Mouse (Mus musculus) adrenal gland, postnatal 36 days (tissue): ENCODE measurements at regions not wholly inside any gene's neighbourhood (a gene's known extent, or its start where the extent isn't known, plus 50 kb on each side); places are given as distances from the start of the nearest gene placed in this dataset.

Experiments
- DNase-seq, 2 experiments: peaks; one replicate each; pipeline ENCODE4 v3.0.0; 2021; ENCODE audit warnings: mixed read lengths in 1 of 2

DNA sequence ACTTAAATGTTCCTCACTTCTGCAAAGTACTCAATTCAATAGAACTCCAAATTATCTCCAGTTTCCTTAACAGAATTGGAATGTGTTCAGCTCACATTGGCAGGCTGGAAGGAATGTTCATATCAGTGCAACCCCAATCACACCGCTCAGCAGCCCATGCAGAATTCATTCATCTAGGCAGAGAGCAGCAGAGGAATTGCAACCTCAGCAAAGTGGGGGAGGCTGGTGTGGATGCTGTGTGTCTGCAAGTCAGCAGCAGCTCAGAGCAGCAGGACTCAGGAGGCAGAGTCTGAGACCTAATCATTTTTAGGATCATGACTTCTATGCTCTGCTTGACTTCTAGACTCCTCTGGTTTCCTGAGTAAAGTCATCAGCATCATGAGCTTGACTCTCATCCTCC, 100.7 kb upstream of the Chrna7 start:
- no peak for DNase-seq

DNA sequence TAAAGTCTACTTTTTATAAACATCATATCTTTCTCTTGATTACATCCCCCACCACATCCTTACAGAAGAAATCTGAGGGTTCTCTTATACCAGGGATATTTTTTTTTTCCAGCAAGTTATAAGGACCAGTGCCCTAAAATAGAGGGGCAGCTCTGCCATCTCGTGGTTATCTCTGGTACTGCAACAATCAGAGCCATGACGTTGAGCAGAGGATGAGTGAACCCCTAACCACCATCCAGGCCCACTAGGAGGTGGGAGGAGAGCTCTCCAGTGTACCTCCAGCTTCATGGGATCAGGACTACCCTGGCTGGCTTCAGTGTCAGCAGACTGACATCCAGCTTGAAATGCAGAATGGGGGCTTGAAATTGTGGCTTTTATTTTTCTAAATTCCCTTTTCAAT, 107.2 kb upstream of the Chrna7 start:
- DNase-seq: peak; percentile 44 to 64

GRCm38 (mm10) chr7:63321171-63321570, 108.8 kb upstream of the Chrna7 start:
- no peak for DNase-seq

- DNase-seq: peak; percentile 15 to 46
Measured at GRCm38 (mm10) chr7:63321951-63322710, 109.8 kb upstream of the Chrna7 start.

- peak; percentile 27 to 56 for DNase-seq
Measured at GRCm38 (mm10) chr7:63335146-63335545, 109.4 kb upstream of the Otud7a start.

DNA sequence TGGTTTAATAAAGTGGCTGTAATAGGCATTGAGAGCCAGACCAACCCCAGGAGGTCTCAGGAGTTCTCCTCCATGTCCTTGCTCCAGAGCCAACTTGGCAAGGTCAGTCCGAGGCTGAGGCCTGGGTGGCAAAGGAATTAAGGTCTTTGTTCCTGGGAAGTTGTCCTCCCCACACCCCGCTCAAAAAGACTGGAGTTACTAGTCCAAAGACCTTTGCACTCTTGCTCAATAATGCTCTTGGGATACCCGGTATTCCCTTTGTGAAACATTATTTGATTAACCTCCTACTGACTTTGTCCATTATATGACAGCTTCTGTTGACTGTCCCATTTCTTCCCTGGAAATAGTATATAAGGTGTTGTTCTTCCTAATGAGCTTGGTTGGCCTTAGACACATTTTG, 108.5 kb upstream of the Otud7a start:
- DNase-seq: peak; percentile 7 to 29

DNA sequence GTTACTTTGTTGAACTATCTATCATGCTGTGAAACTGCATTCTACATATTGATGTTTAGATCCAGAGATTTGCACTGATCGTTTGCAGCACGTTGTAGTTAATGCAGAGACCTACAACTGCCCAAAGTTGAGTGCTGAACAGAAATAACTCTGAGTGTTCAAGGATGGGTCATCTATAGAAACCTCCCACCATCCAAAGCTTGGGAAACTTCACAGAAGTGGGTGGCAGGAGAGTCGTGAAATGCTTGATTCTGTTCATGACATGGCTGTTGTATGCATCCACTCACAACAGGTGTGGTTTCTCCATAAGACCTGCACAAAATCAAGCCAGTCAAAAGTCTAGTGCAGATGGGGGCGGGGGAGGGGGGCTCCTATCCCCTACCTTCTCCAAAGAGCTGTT, 102.8 kb upstream of the Otud7a start:
- DNase-seq: no peak

- peak; percentile 53 to 73 for DNase-seq
Measured at GRCm38 (mm10) chr7:63345671-63346392, 98.7 kb upstream of the Otud7a start.

- DNase-seq: no peak
Measured at GRCm38 (mm10) chr7:63346393-63346730, 98.2 kb upstream of the Otud7a start.
